Mouse (Mus musculus) embryonic facial prominence, embryonic 15.5 days (tissue): ENCODE measurements around the gene Zfp87. TPM values are rescaled to one million over a fixed set of nuclear protein-coding genes. Genes with fewer than 3 reads are reported as not detected.

Source experiments
- ATAC-seq: fragments of 200-750 bp; cut with Nextera tagmentation; 2 replicates; pipeline ENCODE4 v1.8.0; 2017; ENCODE audit warnings: low read depth, moderate TSS enrichment; ENCODE audit not compliant: insufficient number of reproducible peaks, low FRiP score, low TSS enrichment
- H3K27ac ChIP-seq: fragments of 300-500 bp; sonication (generic); replicated peaks from 2 replicates; pipeline ENCODE4 v1.5.1; 2015; ENCODE audit warnings: mild to moderate bottlenecking, inconsistent platforms
- H3K27me3 ChIP-seq: fragments of 300-500 bp; sonication (generic); 2 replicates; pipeline ENCODE4 v1.6.1; 2015; ENCODE audit warnings: inconsistent platforms
- H3K36me3 ChIP-seq: fragments of 300-500 bp; sonication (generic); 2 replicates; pipeline ENCODE4 v1.6.1; 2015; ENCODE audit warnings: mild to moderate bottlenecking, inconsistent platforms
- H3K4me1 ChIP-seq: fragments of 300-500 bp; sonication (generic); 2 replicates; pipeline ENCODE4 v1.6.1; 2015; ENCODE audit warnings: inconsistent platforms
- H3K4me2 ChIP-seq: fragments of 300-500 bp; sonication (generic); replicated peaks from 2 replicates; pipeline ENCODE4 v1.6.1; 2015; ENCODE audit warnings: mild to moderate bottlenecking, inconsistent platforms
- H3K4me3 ChIP-seq: fragments of 300-500 bp; sonication (generic); replicated peaks from 2 replicates; pipeline ENCODE4 v1.5.1; 2015; ENCODE audit warnings: mild to moderate bottlenecking, inconsistent platforms
- H3K9ac ChIP-seq: fragments of 300-500 bp; sonication (generic); 2 replicates; pipeline ENCODE4 v1.6.1; 2015; ENCODE audit warnings: inconsistent platforms
- H3K9me3 ChIP-seq: fragments of 300-500 bp; sonication (generic); replicated peaks from 2 replicates; pipeline ENCODE4 v1.6.1; 2016; ENCODE audit warnings: inconsistent platforms
- WGBS: fragments of 180-500 bp; shearing (Covaris S2); methylation state at CpG from one replicate; pipeline ENCODE4 v1.1.7; 2015; 5-methylcytosine and 5-hydroxymethylcytosine counted together
- polyA plus RNA-seq: library from polyadenylated mRNA; unstranded; fragments of >200 nt; fragmentation: Nextera tagmentation; extraction: Ambion mirVana; gene quantifications from 2 replicates; pipeline ENCODE4 v1.2.1, GENCODE M21; 2015

The Zfp87 gene
- polyA plus RNA-seq, 1 experiment from 2014 or later, result 24.6 TPM

GRCm38 (mm10) chr13:67483625-67484423 lies 42.2 kb downstream of the Zfp87 start, which contains the start of gene Zfp874b:
TSS of gene Zfp874b (minus strand) at chr13:67484258.
- Histone ChIP-seq H3K27ac (peak within 1 kb of the TSS; percentile 58; the same call in 1 of the 2 replicates), H3K4me2 (peak within 1 kb of the TSS; percentile 55), H3K9ac (peak within 1 kb of the TSS; percentile 55), H3K27me3 (no peaks in the 10 kb centered on the region), H3K36me3 (peaks cover 16% of the 10 kb centered on the region), H3K4me1 (peaks cover 4% of the 10 kb centered on the region), H3K9me3 (no peaks in the 10 kb centered on the region), H3K4me3 (peak within 1 kb of the TSS; percentile 68)
- ATAC-seq, result peak; percentile 88
- 5% methylated on average over 20 of the region's 20 CpGs for WGBS

DNA sequence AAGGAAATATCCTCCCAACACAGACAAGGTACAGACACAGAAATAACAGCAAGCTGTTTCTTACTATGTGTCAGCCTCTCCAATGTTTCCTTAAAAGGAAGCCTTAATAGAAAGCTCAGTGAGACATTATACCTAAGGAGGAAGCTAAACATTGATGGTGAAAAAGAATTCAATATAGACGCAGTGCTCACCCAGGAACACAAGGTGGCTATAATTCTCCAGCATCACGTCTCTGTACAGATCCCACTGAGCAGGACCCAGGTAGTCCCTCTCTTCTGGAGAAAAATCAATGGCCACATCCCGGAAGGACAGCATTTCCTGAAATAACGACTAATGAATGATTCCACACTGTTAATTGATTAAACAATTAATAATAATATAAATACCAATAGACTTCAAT lies 44.4 kb downstream of the Zfp87 start:
- no peaks in the 10 kb centered on the region for H3K27me3 ChIP-seq
- no peak overlapping the region for H3K4me3 ChIP-seq
- no peak overlapping the region for H3K9ac ChIP-seq
- ATAC-seq, result no peak
- H3K4me1 ChIP-seq, result peaks cover 4% of the 10 kb centered on the region
- no peaks in the 10 kb centered on the region for H3K9me3 ChIP-seq
- no peak overlapping the region for H3K27ac ChIP-seq
- H3K4me2 ChIP-seq, result no peak overlapping the region
- WGBS, result 68% methylated on average over 4 of the region's 4 CpGs
- H3K36me3 ChIP-seq, result peaks cover 10% of the 10 kb centered on the region

GRCm38 (mm10) chr13:67469274-67469673 lies 56.7 kb downstream of the Zfp87 start:
- Histone ChIP-seq H3K27ac (no peak overlapping the region), H3K9me3 (0 out of 2 replicates have a peak, but pooled peaks cover 5% of the 10 kb centered on the region), H3K4me2 (no peak overlapping the region), H3K4me3 (no peak overlapping the region), H3K4me1 (no peaks in the 10 kb centered on the region), H3K27me3 (no peaks in the 10 kb centered on the region), H3K9ac (no peak overlapping the region), H3K36me3 (peaks cover 35% of the 10 kb centered on the region)
- ATAC-seq, result no peak
- WGBS, result 85% methylated on average over 3 of the region's 3 CpGs

Other genes starting within 250 kb of the Zfp87 start
- gene Zfp458, start 247.7 kb downstream of the Zfp87 start, polyA plus RNA-seq, result 1.7 and 2.3 TPM in 2 replicates
- 0.45 and 1.1 TPM in 2 replicates for gene Zfp457, start 219.7 kb downstream of the Zfp87 start, polyA plus RNA-seq
- gene Zfp595, start 193.6 kb downstream of the Zfp87 start, polyA plus RNA-seq, result 2.1 and 2.6 TPM in 2 replicates
- not detected in 2 replicates for gene Gm28044, start 165.6 kb downstream of the Zfp87 start, polyA plus RNA-seq
- gene Zfp953, start 165.6 kb downstream of the Zfp87 start, polyA plus RNA-seq, result 0.89 and 0.95 TPM in 2 replicates
- 0.41 TPM in 1 of 2 replicates, not detected in the other for gene Gm28041, start 150.4 kb downstream of the Zfp87 start, polyA plus RNA-seq
- gene Zfp456, start 150.4 kb downstream of the Zfp87 start, polyA plus RNA-seq, result 1.7 and 1.8 TPM in 2 replicates
- gene Zfp429, start 126.4 kb downstream of the Zfp87 start, polyA plus RNA-seq, result 6.1 and 7.2 TPM in 2 replicates
- 1.2 and 1.6 TPM in 2 replicates for gene Zfp459, start 104.8 kb downstream of the Zfp87 start, polyA plus RNA-seq
- gene Zfp874a, start 74.6 kb downstream of the Zfp87 start, polyA plus RNA-seq, result 10.1 and 10.7 TPM in 2 replicates
- gene Zfp874b, start 41.9 kb downstream of the Zfp87 start, polyA plus RNA-seq, result 2.7 and 3.2 TPM in 2 replicates
- gene Zfp58, start 25.6 kb downstream of the Zfp87 start, polyA plus RNA-seq, result 14.4 and 15.6 TPM in 2 replicates
- not detected in 2 replicates for gene Gm26965, start within 50 bp of the Zfp87 start, polyA plus RNA-seq
- gene Zfp748, start 27.7 kb upstream of the Zfp87 start, polyA plus RNA-seq, result 10.5 and 11.8 TPM in 2 replicates
- gene Zfp729b, start 83.5 kb upstream of the Zfp87 start, polyA plus RNA-seq, result 4.0 and 4.1 TPM in 2 replicates
- not detected in 2 replicates for gene Gm49345, start 111.6 kb upstream of the Zfp87 start, polyA plus RNA-seq
- gene Zfp729a, start 111.6 kb upstream of the Zfp87 start, polyA plus RNA-seq, result 2.5 and 2.8 TPM in 2 replicates
- gene Zfp738, start 160.9 kb upstream of the Zfp87 start, polyA plus RNA-seq, result 12.5 and 12.8 TPM in 2 replicates
- 6.1 and 7.0 TPM in 2 replicates for gene Zfp65, start 203.0 kb upstream of the Zfp87 start, polyA plus RNA-seq
- 4.4 and 4.9 TPM in 2 replicates for gene Zfp85, start 229.1 kb upstream of the Zfp87 start, polyA plus RNA-seq